Mouse (Mus musculus) bone marrow, adult 2 months (tissue): ENCODE measurements around the gene Slc7a4. TPM values are rescaled to one million over a fixed set of nuclear protein-coding genes. Genes with fewer than 3 reads are reported as not detected.
"Not testable (repeated sequence)": the region's sequence is repeated elsewhere in the genome, so short reads cannot be mapped to it uniquely, and the experiment has no call there.

ENCODE experiments used
- H3K27ac ChIP-seq: fragments of 200-500 bp; 2 replicates; pipeline ENCODE4 v1.5.1; 2012; ENCODE audit warnings: low read depth, mild to moderate bottlenecking, control low read depth, inconsistent platforms, low read length; ENCODE audit not compliant: control insufficient read depth, poor library complexity, insufficient read depth
- H3K4me1 ChIP-seq: fragments of 200-500 bp; 2 replicates; pipeline ENCODE4 v1.6.1; 2011; ENCODE audit warnings: low read length; ENCODE audit not compliant: control insufficient read depth, insufficient read depth
- H3K4me3 ChIP-seq: fragments of 200-500 bp; replicated peaks from 2 replicates; pipeline ENCODE3; 2011; ENCODE audit warnings: mild to moderate bottlenecking, low read depth, low read length, control low read depth; ENCODE audit not compliant: control insufficient read depth
- CTCF ChIP-seq: fragments of 200-500 bp; IDR thresholded peaks from 2 replicates; pipeline ENCODE4 v1.5.1; 2011; ENCODE audit warnings: low read length, control low read depth; ENCODE audit not compliant: control insufficient read depth, insufficient read depth
- POLR2A ChIP-seq: fragments of 200-500 bp; IDR thresholded peaks from 2 replicates; pipeline ENCODE4 v1.6.1; 2011; ENCODE audit warnings: low read depth, mild to moderate bottlenecking, control low read depth, low read length, borderline replicate concordance; ENCODE audit not compliant: control insufficient read depth
- WGBS: fragments of 180-500 bp; shearing (Covaris S2); methylation state at CpG from one replicate; pipeline ENCODE4 v1.1.7; 2018; 5-methylcytosine and 5-hydroxymethylcytosine counted together
- polyA plus RNA-seq: library from polyadenylated mRNA; stranded (reverse); fragments of >200 nt; gene quantifications from 2 replicates; pipeline ENCODE4 v1.2.4, GENCODE M21; 2011; ENCODE audit warnings: low replicate concordance; ENCODE audit not compliant: missing spikeins, insufficient read depth, insufficient read length

Slc7a4 gene
- polyA plus RNA-seq, 1 experiment, result 4.6 TPM

GRCm38 (mm10) chr16:17616212-17616611 is 33.2 kb upstream of the Slc7a4 start:
- H3K27ac ChIP-seq, result no peak overlapping the region
- 28% methylated on average over 5 of the region's 5 CpGs for WGBS
- H3K4me3 ChIP-seq, result no peak overlapping the region
- H3K4me1 ChIP-seq, result peaks cover 3% of the 10 kb centered on the region
- no peak for TF ChIP-seq CTCF
- no peak for TF ChIP-seq POLR2A

GRCm38 (mm10) chr16:17614740-17615139 is 31.7 kb upstream of the Slc7a4 start:
- not testable (repeated sequence) for H3K4me1 ChIP-seq, H3K27ac ChIP-seq, H3K4me3 ChIP-seq
- peak; percentile 21; the same call in 1 of the 2 replicates for TF ChIP-seq CTCF
- 80% methylated on average over 6 of the region's 6 CpGs for WGBS

DNA sequence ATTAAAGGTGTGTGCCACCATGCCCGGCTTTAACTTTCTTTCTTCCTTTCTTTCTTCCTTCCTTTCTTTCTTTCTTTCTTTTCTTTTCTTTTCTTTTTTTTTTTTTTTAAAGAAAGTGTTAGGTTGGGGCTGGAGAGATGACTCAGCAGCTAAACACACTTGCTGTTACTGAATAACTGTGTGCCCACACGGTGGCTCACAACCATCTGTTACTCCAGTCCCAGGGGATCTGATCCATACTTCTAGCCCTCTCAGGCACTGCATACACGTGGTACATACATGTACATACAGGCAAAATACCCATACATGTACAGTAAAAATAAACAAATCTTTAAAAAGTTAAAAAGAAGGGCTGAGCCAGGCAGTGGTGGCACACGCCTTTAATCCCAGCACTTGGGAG is 28.4 kb upstream of the Slc7a4 start:
- 55% methylated on average over 4 of the region's 4 CpGs for WGBS
- Histone ChIP-seq H3K27ac (no peak overlapping the region), H3K4me3 (no peak overlapping the region), H3K4me1 (no peaks in the 10 kb centered on the region)
- TF ChIP-seq POLR2A (no peak), CTCF (no peak)

GRCm38 (mm10) chr16:17605684-17606083 is 22.7 kb upstream of the Slc7a4 start:
- no peak overlapping the region for H3K4me3 ChIP-seq
- no peak overlapping the region for H3K27ac ChIP-seq
- H3K4me1 ChIP-seq, result no peaks in the 10 kb centered on the region
- WGBS, result 76% methylated on average over 5 of the region's 5 CpGs
- TF ChIP-seq CTCF (no peak), POLR2A (no peak)

- Histone ChIP-seq H3K4me1 (no peaks in the 10 kb centered on the region), H3K27ac (no peak overlapping the region), H3K4me3 (no peak overlapping the region)
- 67% methylated on average over 4 of the region's 4 CpGs for WGBS
- TF ChIP-seq CTCF (no peak), POLR2A (no peak)
Observed at GRCm38 (mm10) chr16:17604941-17605340, 21.9 kb upstream of the Slc7a4 start.

- H3K4me1 ChIP-seq, result no peaks in the 10 kb centered on the region
- TF ChIP-seq CTCF, result no peak
- TF ChIP-seq POLR2A, result no peak
- WGBS, result 49% methylated on average over 3 of the region's 3 CpGs
- no peak overlapping the region for H3K4me3 ChIP-seq
- no peak overlapping the region for H3K27ac ChIP-seq
Observed at GRCm38 (mm10) chr16:17600944-17601562, 18.0 kb upstream of the Slc7a4 start.

- Histone ChIP-seq H3K4me1 (no peaks in the 10 kb centered on the region), H3K4me3 (no peak overlapping the region), H3K27ac (no peak overlapping the region)
- WGBS, result 60% methylated on average over 2 of the region's 2 CpGs
- no peak for TF ChIP-seq POLR2A
- TF ChIP-seq CTCF, result no peak
Observed at GRCm38 (mm10) chr16:17590731-17591130, 7.7 kb upstream of the Slc7a4 start.

GRCm38 (mm10) chr16:17584555-17584954 is 1.5 kb upstream of the Slc7a4 start:
- H3K27ac ChIP-seq, result no peak overlapping the region

DNA sequence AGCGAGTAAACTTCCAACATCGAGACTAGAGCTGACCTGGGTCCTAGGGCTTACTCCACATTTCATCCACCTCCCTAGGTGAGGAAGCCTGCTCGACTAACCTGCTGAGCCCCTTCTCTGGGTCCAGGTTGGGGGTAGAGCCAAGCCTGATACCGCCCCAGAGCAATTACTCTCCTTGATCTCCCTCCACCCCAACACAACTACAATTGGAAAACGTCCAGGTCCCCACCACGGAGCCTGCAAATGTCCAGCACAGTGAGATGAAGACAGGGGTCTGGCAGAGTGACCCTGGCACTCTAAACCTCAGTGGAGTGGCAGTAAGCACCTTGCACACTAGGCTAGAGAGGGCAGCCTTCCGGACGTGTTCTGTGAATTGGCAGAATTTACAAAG is 6.2 kb downstream of the Slc7a4 start:
- H3K4me3 ChIP-seq, result no peak overlapping the region
- 34% methylated on average over 8 of the region's 8 CpGs for WGBS
- no peak overlapping the region for H3K27ac ChIP-seq
- H3K4me1 ChIP-seq, result no peaks in the 10 kb centered on the region; the same call in 1 of the 2 replicates
- TF ChIP-seq CTCF (no peak), POLR2A (no peak)

More at GRCm38 (mm10) chr16:17584555-17584954, 1.5 kb upstream of the Slc7a4 start:
- Histone ChIP-seq H3K4me1 (no peaks in the 10 kb centered on the region), H3K4me3 (no peak overlapping the region)
- TF ChIP-seq POLR2A (no peak), CTCF (no peak)
- 85% methylated on average over 7 of the region's 7 CpGs for WGBS
